Mouse (Mus musculus) ES-E14 (cell line): ENCODE measurements around the gene P2rx1.

Source experiments
- CHD2 ChIP-seq: IDR thresholded peaks from 2 replicates; pipeline ENCODE4 v1.6.1; 2014; ENCODE audit warnings: mild to moderate bottlenecking, low read depth, low read length, inconsistent platforms
- HCFC1 ChIP-seq: IDR thresholded peaks from 2 replicates; pipeline ENCODE4 v1.6.1; 2012; ENCODE audit warnings: low read length, inconsistent platforms, borderline replicate concordance; ENCODE audit not compliant: insufficient read depth
- MAFK ChIP-seq: IDR thresholded peaks from 2 replicates; pipeline ENCODE4 v1.6.1; 2014; ENCODE audit warnings: mild to moderate bottlenecking, low read depth, low read length, inconsistent platforms; ENCODE audit not compliant: insufficient read depth
- ZNF384 ChIP-seq: IDR thresholded peaks from 2 replicates; pipeline ENCODE4 v1.6.1; 2012; ENCODE audit warnings: low read depth, low read length, inconsistent platforms

DNA sequence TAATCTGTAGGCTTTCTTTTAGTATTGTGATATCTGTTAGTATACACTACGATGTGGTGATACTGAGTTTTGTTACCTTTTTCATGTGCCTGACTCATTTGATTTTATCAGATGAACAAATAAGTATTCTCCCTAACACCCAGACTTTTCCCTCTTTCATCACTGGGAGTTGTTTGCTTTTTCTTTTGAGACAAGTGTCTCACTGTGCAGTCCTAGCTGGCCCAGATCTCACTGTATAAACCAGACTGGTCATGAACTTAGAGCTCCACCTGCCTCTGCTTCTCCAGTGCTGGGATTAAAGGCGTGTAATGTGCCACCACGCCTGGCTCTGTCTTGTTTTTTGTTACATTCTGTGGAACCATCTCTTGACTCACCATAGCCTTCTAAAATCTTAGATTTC is 60.7 kb downstream of the P2rx1 start:
- TF ChIP-seq ZNF384 (no peak), MAFK (no peak), HCFC1 (no peak), CHD2 (no peak)
